Mouse (Mus musculus) thymus, adult 2 months (tissue): ENCODE results near the gene Sipa1l2.

Experiments
- CTCF ChIP-seq: fragments of 200-500 bp; IDR thresholded peaks from 2 replicates; pipeline ENCODE4 v1.5.1; 2012; ENCODE audit warnings: mild to moderate bottlenecking, control low read depth, low read length, moderate library complexity, borderline replicate concordance; ENCODE audit not compliant: control insufficient read depth, poor library complexity, insufficient read depth; ENCODE audit errors: extremely low read depth
- POLR2A ChIP-seq: fragments of 200-500 bp; IDR thresholded peaks from 2 replicates; pipeline ENCODE4 v1.6.1; 2012; ENCODE audit warnings: mild to moderate bottlenecking, low read length, control low read depth, moderate library complexity; ENCODE audit not compliant: control insufficient read depth, poor library complexity, insufficient read depth; ENCODE audit errors: extremely low read depth

GRCm38 (mm10) chr8:125461504-125461903, 108.1 kb downstream of the Sipa1l2 start:
- TF ChIP-seq CTCF = no peak
- TF ChIP-seq POLR2A = no peak
